Mouse (Mus musculus) forebrain, embryonic 14.5 days (tissue): ENCODE results near the gene Col6a5. TPM values are rescaled to one million over a fixed set of nuclear protein-coding genes. Genes with fewer than 3 reads are reported as not detected.

Experiments
- ATAC-seq: fragments of 200-750 bp; cut with Nextera tagmentation; 2 replicates; pipeline ENCODE4 v1.8.0; 2017; ENCODE audit warnings: mild to moderate bottlenecking, moderate library complexity
- DNase-seq: peaks from one replicate; pipeline ENCODE4 v3.0.0-alpha.2; 2015; ENCODE audit warnings: low spot score
- H3K27ac ChIP-seq: fragments of 300-500 bp; sonication (generic); 2 replicates; pipeline ENCODE4 v1.5.1; 2014; ENCODE audit warnings: low read depth, mild to moderate bottlenecking, control low read depth, low read length, moderate library complexity
- H3K27me3 ChIP-seq: fragments of 300-500 bp; sonication (generic); replicated peaks from 2 replicates; pipeline ENCODE4 v1.6.1; 2014; ENCODE audit warnings: low read length, control low read depth, mixed read lengths; ENCODE audit not compliant: control insufficient read depth, insufficient read depth
- H3K36me3 ChIP-seq: fragments of 300-500 bp; sonication (generic); 2 replicates; pipeline ENCODE4 v1.6.1; 2014; ENCODE audit warnings: low read length, control low read depth; ENCODE audit not compliant: control insufficient read depth, insufficient read depth
- H3K4me1 ChIP-seq: fragments of 300-500 bp; sonication (generic); 2 replicates; pipeline ENCODE4 v1.6.1; 2014; ENCODE audit warnings: antibody characterized with exemption, low read length, control low read depth; ENCODE audit not compliant: control insufficient read depth, insufficient read depth
- H3K4me2 ChIP-seq: fragments of 300-500 bp; sonication (generic); 2 replicates; pipeline ENCODE4 v1.6.1; 2014; ENCODE audit warnings: mild to moderate bottlenecking, control low read depth, low read length
- H3K4me3 ChIP-seq: fragments of 300-500 bp; sonication (generic); 2 replicates; pipeline ENCODE4 v1.5.1; 2014; ENCODE audit warnings: low read depth, low read length, control low read depth
- H3K9ac ChIP-seq: fragments of 300-500 bp; sonication (generic); 2 replicates; pipeline ENCODE4 v1.6.1; 2014; ENCODE audit warnings: mild to moderate bottlenecking, low read length, control low read depth, moderate library complexity
- H3K9me3 ChIP-seq: fragments of 300-500 bp; sonication (generic); replicated peaks from 2 replicates; pipeline ENCODE4 v1.6.1; 2016; ENCODE audit warnings: low read length, control low read depth, mixed read lengths; ENCODE audit not compliant: control insufficient read depth
- WGBS: fragments of 180-500 bp; shearing (Covaris S2); extraction: QIAGEN DNeasy Blood & Tissue Kit; methylation state at CpG from one replicate; pipeline ENCODE4 v1.1.7; 2014; 5-methylcytosine and 5-hydroxymethylcytosine counted together
- polyA plus RNA-seq: library from polyadenylated mRNA; unstranded; fragments of >200 nt; fragmentation: Nextera tagmentation; extraction: Ambion mirVana; gene quantifications from 2 replicates; pipeline ENCODE4 v1.2.1, GENCODE M21; 2014

The Col6a5 gene
- polyA plus RNA-seq, 1 experiment from 2014 or later: 0.15 TPM

DNA sequence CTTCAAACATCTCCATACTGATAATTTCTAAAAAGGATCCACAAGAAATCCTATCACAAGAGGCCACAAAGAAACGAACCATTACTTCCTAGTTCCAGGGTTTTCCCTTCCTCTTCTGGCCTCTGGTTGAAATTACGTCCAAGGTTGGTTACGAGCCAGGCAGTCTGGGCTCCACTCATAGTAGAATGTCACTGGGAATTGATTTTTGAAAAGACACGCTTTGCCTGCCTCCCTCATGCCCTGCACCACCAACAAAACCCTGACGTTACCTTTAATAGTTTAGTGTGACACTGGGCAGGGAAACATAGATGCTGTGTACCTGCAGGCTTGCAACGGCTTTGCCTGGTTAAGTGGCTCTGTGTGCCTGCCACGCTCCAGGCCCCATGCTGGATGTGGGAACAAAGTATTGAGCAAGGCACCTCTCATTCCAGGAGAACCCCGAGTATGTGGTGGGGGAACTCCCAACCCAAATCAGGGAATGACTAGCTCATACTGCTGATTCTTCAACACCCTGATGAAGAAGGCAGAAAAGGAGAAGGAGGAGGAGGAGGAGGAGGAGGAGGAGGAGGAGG is 133.3 kb downstream of the Col6a5 start:
- no peak overlapping the region for H3K4me2 ChIP-seq
- DNase-seq (no peak), ATAC-seq (no peak)
- no peaks in the 10 kb centered on the region for H3K27me3 ChIP-seq
- WGBS: 68% methylated on average over 8 of the region's 8 CpGs
- no peak overlapping the region for H3K27ac ChIP-seq
- no peak overlapping the region for H3K4me3 ChIP-seq
- H3K4me1 ChIP-seq: no peaks in the 10 kb centered on the region; the same call in 1 of the 2 replicates
- no peaks in the 10 kb centered on the region for H3K36me3 ChIP-seq
- H3K9ac ChIP-seq: no peak overlapping the region
- no peaks in the 10 kb centered on the region for H3K9me3 ChIP-seq

DNA sequence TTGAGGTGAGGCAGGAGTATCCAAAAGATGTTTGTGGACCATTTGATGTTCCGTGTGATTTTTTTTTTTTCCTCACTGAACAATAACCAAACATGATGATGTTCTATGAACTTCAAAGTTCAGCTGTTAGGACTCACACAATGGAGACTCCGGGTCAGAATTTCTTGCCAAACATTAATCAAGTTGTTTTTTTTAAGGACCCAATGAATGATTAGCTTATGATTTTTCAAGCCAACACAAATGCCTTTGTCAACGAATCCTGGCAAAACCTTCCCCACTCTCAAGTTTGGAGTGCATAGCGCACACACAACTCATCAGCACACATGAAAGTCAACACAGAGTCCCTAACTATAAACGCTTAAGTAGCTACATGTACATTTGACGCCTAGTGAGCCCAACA is 139.7 kb downstream of the Col6a5 start:
- Histone ChIP-seq H3K9ac (no peak overlapping the region), H3K4me3 (no peak overlapping the region), H3K27me3 (no peaks in the 10 kb centered on the region), H3K27ac (no peak overlapping the region), H3K36me3 (no peaks in the 10 kb centered on the region), H3K9me3 (no peaks in the 10 kb centered on the region), H3K4me1 (no peaks in the 10 kb centered on the region), H3K4me2 (no peak overlapping the region)
- no peak for DNase-seq
- ATAC-seq: no peak
- 92% methylated on average over 6 of the region's 6 CpGs for WGBS

DNA sequence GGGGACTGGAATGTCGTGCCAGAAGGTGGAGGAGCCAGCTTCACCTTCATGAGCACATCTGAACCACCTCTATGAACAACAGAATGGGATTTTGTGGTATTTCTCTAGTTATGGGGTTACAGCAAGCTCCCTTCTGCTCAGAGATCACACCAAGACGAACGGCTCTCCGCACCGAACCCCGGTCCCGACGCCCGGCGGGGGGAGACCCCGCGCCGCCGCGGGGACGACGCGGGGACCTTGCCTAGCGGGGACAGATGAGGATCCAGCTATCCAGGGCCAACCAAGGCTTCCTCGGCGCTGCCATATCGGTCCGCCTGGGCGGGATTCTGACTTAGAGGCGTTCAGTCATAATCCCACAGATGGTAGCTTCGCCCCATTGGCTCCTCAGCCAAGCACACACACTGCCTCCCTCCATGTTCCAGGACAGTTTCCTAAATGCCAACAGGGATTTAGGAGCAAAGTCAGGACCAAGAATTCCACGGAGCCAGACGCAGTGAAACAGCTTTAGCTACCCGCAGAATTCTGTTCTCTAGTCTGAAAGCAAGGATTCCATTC is 141.2 kb downstream of the Col6a5 start:
- no peaks in the 10 kb centered on the region for H3K4me1 ChIP-seq
- H3K9ac ChIP-seq: no peak overlapping the region
- DNase-seq (no peak), ATAC-seq (no peak)
- H3K27me3 ChIP-seq: no peaks in the 10 kb centered on the region
- H3K36me3 ChIP-seq: no peaks in the 10 kb centered on the region
- H3K27ac ChIP-seq: no peak overlapping the region
- 89% methylated on average over 29 of the region's 29 CpGs for WGBS
- H3K4me2 ChIP-seq: no peak overlapping the region
- H3K4me3 ChIP-seq: no peak overlapping the region
- no peaks in the 10 kb centered on the region for H3K9me3 ChIP-seq

DNA sequence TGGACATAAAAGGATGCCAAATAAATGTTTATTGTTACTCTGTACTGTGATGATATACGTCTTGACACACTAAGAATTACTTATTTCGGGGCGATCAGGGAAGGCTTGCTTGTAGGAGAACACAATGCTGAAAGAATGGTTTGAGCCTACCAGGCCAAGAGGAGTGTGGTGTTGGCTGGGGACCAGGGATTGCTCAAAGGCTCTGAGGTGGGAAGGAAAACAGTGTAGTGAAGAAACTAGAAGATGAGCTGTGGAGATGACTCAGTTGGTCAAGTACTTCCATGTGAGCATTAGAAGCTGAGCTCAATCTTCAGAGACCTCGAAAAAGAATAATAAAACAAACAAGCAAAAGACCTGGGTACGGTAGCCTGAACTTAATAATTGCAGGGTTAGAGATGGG is 146.0 kb downstream of the Col6a5 start:
- no peaks in the 10 kb centered on the region for H3K36me3 ChIP-seq
- no peak for ATAC-seq

DNA sequence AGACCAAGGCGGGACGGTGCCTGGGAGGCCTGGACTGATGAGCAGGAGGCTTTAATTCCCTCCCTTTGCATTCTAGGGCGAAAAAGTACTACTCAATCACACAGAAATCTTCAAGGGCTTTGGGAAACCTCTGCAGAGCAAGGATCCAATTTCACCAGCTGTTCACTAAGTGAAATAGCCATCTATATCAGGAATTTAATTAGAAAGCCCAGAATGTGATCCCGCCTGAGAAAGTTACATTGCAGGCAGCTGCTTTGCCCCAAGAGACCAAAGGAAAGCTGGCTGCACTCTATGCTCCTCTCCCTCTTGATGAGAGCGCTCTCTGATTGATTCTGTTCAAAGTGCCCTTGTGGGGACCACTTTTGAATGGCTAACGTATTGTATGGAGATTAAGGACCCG is 149.0 kb downstream of the Col6a5 start:
- ATAC-seq (no peak), DNase-seq (no peak)
- no peaks in the 10 kb centered on the region for H3K9me3 ChIP-seq
- H3K4me2 ChIP-seq: no peak overlapping the region
- H3K4me1 ChIP-seq: no peaks in the 10 kb centered on the region
- no peak overlapping the region for H3K27ac ChIP-seq
- H3K36me3 ChIP-seq: no peaks in the 10 kb centered on the region
- H3K27me3 ChIP-seq: no peaks in the 10 kb centered on the region
- WGBS: 47% methylated on average over 7 of the region's 7 CpGs
- H3K9ac ChIP-seq: no peak overlapping the region
- no peak overlapping the region for H3K4me3 ChIP-seq

More for the DNA sequence above, 146.0 kb downstream of the Col6a5 start:
- Histone ChIP-seq H3K4me2 (no peak overlapping the region), H3K9ac (no peak overlapping the region), H3K9me3 (no peaks in the 10 kb centered on the region), H3K27me3 (no peaks in the 10 kb centered on the region), H3K4me3 (no peak overlapping the region), H3K4me1 (no peaks in the 10 kb centered on the region), H3K27ac (no peak overlapping the region)
- no peak for DNase-seq
- 89% methylated on average over 5 of the region's 5 CpGs for WGBS

DNA sequence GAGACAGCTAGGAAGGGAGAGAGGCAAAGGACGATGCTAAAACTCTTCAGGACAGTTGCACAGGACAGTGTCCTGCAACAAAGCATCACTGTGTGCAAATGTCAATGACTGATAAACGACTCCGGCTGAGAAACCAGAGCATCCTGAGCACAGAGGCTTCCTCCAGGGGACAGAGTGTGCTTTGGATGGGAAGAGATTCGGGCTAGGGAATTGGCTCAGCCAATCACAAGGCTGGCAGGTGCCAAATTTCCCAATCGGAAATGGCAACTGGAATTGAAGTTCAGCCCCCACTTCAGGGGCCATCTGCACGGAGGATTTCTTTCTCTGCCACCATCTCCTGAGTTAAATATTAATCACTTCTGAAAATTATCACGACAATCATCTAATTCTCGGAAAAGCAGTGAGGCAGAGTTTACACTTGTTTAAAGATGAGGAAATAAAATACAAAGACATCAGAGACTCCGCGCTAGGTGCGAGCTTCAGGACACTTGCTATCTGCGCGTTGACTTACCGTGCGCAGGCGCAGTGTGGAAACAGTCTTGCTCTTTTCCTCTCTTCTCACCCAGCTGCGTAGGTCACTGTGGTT is 151.4 kb downstream of the Col6a5 start:
- 91% methylated on average over 17 of the region's 17 CpGs for WGBS

More for the DNA sequence above, 151.4 kb downstream of the Col6a5 start:
- Histone ChIP-seq H3K4me3 (no peak overlapping the region), H3K9ac (no peak overlapping the region), H3K4me2 (no peak overlapping the region), H3K27me3 (no peaks in the 10 kb centered on the region), H3K9me3 (no peaks in the 10 kb centered on the region), H3K36me3 (no peaks in the 10 kb centered on the region), H3K27ac (no peak overlapping the region), H3K4me1 (no peaks in the 10 kb centered on the region)
- ATAC-seq: no peak
- DNase-seq: no peak

Other genes starting within 250 kb of the Col6a5 start
- gene Col6a6, start 132.5 kb downstream of the Col6a5 start, polyA plus RNA-seq: 0.05 TPM in 1 of 2 replicates, not detected in the other
- 0.22 and 0.66 TPM in 2 replicates for gene Col6a4, start 136.1 kb upstream of the Col6a5 start, polyA plus RNA-seq
- gene Glyctk, start 197.5 kb upstream of the Col6a5 start, polyA plus RNA-seq: 2.3 TPM in 2 replicates
- gene Wdr82, start 210.3 kb upstream of the Col6a5 start, polyA plus RNA-seq: 54.7 and 56.4 TPM in 2 replicates
- gene Ppm1m, start 239.1 kb upstream of the Col6a5 start, polyA plus RNA-seq: 10.3 and 10.7 TPM in 2 replicates
- 57.5 and 64.7 TPM in 2 replicates for gene Twf2, start 242.5 kb upstream of the Col6a5 start, polyA plus RNA-seq